Mouse (Mus musculus) midbrain, embryonic 10.5 days (tissue): ENCODE measurements at regions not wholly inside any gene's neighbourhood (a gene's known extent, or its start where the extent isn't known, plus 50 kb on each side); places are given as distances from the start of the nearest gene placed in this dataset.

Source experiments
- DNase-seq: peaks from one replicate; pipeline ENCODE4 v3.0.0-alpha.2; 2017; ENCODE audit warnings: low spot score
- H3K27ac ChIP-seq: fragments of 300-500 bp; sonication (generic); replicated peaks from 2 replicates; pipeline ENCODE4 v1.5.1; 2016; ENCODE audit warnings: mild to moderate bottlenecking
- H3K27me3 ChIP-seq: fragments of 300-500 bp; sonication (generic); 2 replicates; pipeline ENCODE4 v1.6.1; 2016; ENCODE audit warnings: low read depth, mild to moderate bottlenecking; ENCODE audit not compliant: poor library complexity, severe bottlenecking
- H3K36me3 ChIP-seq: fragments of 300-500 bp; sonication (generic); 2 replicates; pipeline ENCODE4 v1.6.1; 2016; ENCODE audit warnings: mild to moderate bottlenecking, moderate library complexity
- H3K4me1 ChIP-seq: fragments of 300-500 bp; sonication (generic); 2 replicates; pipeline ENCODE4 v1.6.1; 2016
- H3K4me3 ChIP-seq: fragments of 300-500 bp; sonication (generic); 2 replicates; pipeline ENCODE4 v1.5.1; 2016; ENCODE audit warnings: mild to moderate bottlenecking, moderate library complexity
- H3K9me3 ChIP-seq: fragments of 300-500 bp; sonication (generic); replicated peaks from 2 replicates; pipeline ENCODE4 v1.6.1; 2016; ENCODE audit warnings: mild to moderate bottlenecking
- WGBS: fragments of 180-500 bp; shearing (Covaris S2); methylation state at CpG from one replicate; pipeline ENCODE4 v1.1.7; 2016; 5-methylcytosine and 5-hydroxymethylcytosine counted together

GRCm38 (mm10) chr3:123754011-123754610, 63.5 kb upstream of the Ndst3 start:
- no peaks in the 10 kb centered on the region for H3K36me3 ChIP-seq
- H3K4me1 ChIP-seq = no peaks in the 10 kb centered on the region
- H3K4me3 ChIP-seq = no peak overlapping the region
- H3K27ac ChIP-seq = no peak overlapping the region
- DNase-seq = no peak
- H3K9me3 ChIP-seq = no peaks in the 10 kb centered on the region
- H3K27me3 ChIP-seq = no peaks in the 10 kb centered on the region
- 81% methylated on average over 7 of the region's 7 CpGs for WGBS

- no peak for DNase-seq
- H3K36me3 ChIP-seq = no peaks in the 10 kb centered on the region
- no peaks in the 10 kb centered on the region for H3K27me3 ChIP-seq
- no peaks in the 10 kb centered on the region for H3K4me1 ChIP-seq
- H3K27ac ChIP-seq = no peak overlapping the region
- H3K4me3 ChIP-seq = no peak overlapping the region
- 88% methylated on average over 1 of the region's 1 CpGs for WGBS
- no peaks in the 10 kb centered on the region for H3K9me3 ChIP-seq
Observed at GRCm38 (mm10) chr3:123754927-123755326, 64.3 kb upstream of the Ndst3 start.

DNA sequence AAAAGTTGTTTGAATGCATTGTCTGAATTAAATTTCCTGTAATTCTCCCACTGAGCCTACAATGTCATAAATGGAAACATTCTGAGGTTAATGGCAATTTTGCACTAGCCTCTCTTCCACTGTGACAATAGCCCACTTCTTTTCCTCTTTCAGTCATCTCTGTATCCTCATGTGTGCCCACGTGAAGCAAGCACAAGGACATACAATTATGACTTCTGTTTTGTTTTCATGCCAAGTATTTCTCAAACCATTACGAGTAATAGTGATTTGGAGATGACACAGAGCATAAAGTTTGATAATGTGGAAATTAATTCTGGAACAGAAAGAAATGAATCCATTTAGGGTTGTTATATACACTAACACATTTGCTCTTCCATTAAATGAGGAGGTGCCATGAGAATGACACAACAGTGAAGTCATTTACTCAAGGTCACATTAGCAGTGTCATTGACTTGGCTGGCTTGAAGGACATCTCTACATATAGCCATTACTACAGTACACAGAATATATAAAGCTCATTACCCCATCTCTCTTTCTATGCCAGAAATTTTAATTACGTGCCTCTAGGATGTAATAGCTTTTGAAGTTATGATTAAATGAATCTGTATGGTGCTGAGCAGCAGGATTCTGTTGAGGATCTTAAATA, 75.4 kb upstream of the Ndst3 start:
- H3K4me1 ChIP-seq = no peaks in the 10 kb centered on the region
- H3K4me3 ChIP-seq = no peak overlapping the region
- H3K27me3 ChIP-seq = no peaks in the 10 kb centered on the region
- 88% methylated on average over 3 of the region's 3 CpGs for WGBS
- no peak for DNase-seq
- H3K36me3 ChIP-seq = no peaks in the 10 kb centered on the region
- no peak overlapping the region for H3K27ac ChIP-seq
- H3K9me3 ChIP-seq = no peaks in the 10 kb centered on the region

GRCm38 (mm10) chr3:123766557-123766913, 75.9 kb upstream of the Ndst3 start:
- no peak overlapping the region for H3K4me3 ChIP-seq
- no peaks in the 10 kb centered on the region for H3K9me3 ChIP-seq
- 78% methylated on average over 6 of the region's 6 CpGs for WGBS
- DNase-seq = no peak
- H3K27me3 ChIP-seq = no peaks in the 10 kb centered on the region
- H3K36me3 ChIP-seq = no peaks in the 10 kb centered on the region
- H3K27ac ChIP-seq = no peak overlapping the region
- no peaks in the 10 kb centered on the region for H3K4me1 ChIP-seq

DNA sequence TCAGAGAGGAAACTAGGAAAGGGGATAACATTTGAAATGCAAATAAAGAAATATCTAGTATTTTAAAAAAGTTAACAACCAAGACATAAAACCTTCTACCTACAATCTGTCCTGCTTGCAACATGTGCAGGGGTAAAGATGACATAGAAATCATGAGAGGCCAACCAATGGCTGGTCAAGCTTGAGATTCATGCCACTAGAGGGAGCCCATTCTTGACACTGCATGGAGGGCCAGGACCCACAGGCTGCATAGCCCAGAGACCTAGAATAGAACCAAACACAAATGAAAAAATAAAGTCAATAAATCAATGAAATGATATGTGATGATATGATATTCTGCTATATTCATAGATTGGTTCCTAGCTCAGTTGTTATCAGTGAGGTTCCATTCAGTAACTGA, 89.9 kb upstream of the Ndst3 start:
- Histone ChIP-seq H3K27ac (no peak overlapping the region), H3K9me3 (no peaks in the 10 kb centered on the region), H3K27me3 (no peaks in the 10 kb centered on the region), H3K4me3 (no peak overlapping the region), H3K36me3 (no peaks in the 10 kb centered on the region), H3K4me1 (no peaks in the 10 kb centered on the region)
- DNase-seq = no peak

DNA sequence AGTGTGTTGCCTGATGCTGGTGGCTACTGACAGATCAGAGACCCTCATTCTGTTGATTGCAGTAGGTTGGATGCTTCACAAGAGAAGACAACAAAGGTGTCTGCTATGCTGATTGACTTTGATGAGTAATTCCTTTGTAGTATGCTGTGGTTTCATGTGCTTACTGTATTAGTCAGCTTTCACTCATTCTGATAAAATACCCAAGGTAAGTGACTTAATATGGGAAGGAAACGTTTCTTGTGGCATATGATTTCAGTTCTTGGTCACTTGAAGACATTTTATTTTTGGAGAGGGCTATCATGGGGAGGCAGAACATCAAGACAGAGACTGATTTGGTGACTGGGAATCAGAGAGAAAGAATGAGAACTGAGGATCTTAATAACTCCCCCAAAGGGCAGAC, 90.9 kb upstream of the Ndst3 start:
- H3K27ac ChIP-seq = no peak overlapping the region
- DNase-seq = no peak
- no peak overlapping the region for H3K4me3 ChIP-seq
- 77% methylated on average over 1 of the region's 1 CpGs for WGBS
- H3K9me3 ChIP-seq = no peaks in the 10 kb centered on the region
- H3K36me3 ChIP-seq = no peaks in the 10 kb centered on the region
- no peaks in the 10 kb centered on the region for H3K4me1 ChIP-seq
- no peaks in the 10 kb centered on the region for H3K27me3 ChIP-seq

GRCm38 (mm10) chr3:123784127-123784526, 93.5 kb upstream of the Ndst3 start:
- H3K27me3 ChIP-seq = no peaks in the 10 kb centered on the region
- H3K9me3 ChIP-seq = no peaks in the 10 kb centered on the region
- no peak overlapping the region for H3K27ac ChIP-seq
- DNase-seq = no peak
- WGBS = 92% methylated on average over 1 of the region's 1 CpGs
- H3K4me3 ChIP-seq = no peak overlapping the region
- H3K4me1 ChIP-seq = no peaks in the 10 kb centered on the region
- no peaks in the 10 kb centered on the region for H3K36me3 ChIP-seq

DNA sequence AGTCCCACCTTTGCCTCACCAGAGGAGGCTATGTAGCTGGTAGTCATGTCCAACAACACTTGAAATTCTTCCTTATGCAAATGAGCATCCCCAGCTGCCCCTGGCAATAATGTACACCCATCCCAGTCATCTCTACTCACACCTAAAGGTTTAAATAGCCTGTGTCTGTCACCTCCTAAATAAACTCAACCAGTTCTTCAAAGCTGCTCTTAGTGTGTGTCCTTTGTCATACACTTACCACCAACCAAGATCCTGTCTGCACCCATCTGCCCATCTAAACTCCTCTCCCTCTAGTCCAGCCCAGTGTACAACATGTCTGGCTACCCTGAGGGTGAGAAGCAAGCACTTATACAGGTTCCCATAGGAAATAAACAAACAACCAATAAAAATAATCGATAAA, 103.4 kb upstream of the Ndst3 start:
- H3K27me3 ChIP-seq = no peaks in the 10 kb centered on the region
- H3K4me3 ChIP-seq = no peak overlapping the region
- H3K4me1 ChIP-seq = no peaks in the 10 kb centered on the region
- WGBS = 88% methylated on average over 1 of the region's 1 CpGs
- no peaks in the 10 kb centered on the region for H3K9me3 ChIP-seq
- no peak overlapping the region for H3K27ac ChIP-seq
- no peaks in the 10 kb centered on the region for H3K36me3 ChIP-seq
- no peak for DNase-seq

- Histone ChIP-seq H3K9me3 (no peaks in the 10 kb centered on the region), H3K36me3 (no peaks in the 10 kb centered on the region), H3K27ac (no peak overlapping the region), H3K4me1 (peaks cover 15% of the 10 kb centered on the region), H3K27me3 (no peaks in the 10 kb centered on the region), H3K4me3 (no peak overlapping the region)
- no peak for DNase-seq
- 87% methylated on average over 3 of the region's 3 CpGs for WGBS
Observed at GRCm38 (mm10) chr3:123805338-123805737, 114.7 kb upstream of the Ndst3 start.

- DNase-seq = no peak
- Histone ChIP-seq H3K4me3 (no peak overlapping the region), H3K27ac (no peak overlapping the region), H3K27me3 (no peaks in the 10 kb centered on the region), H3K4me1 (peaks cover 23% of the 10 kb centered on the region), H3K36me3 (no peaks in the 10 kb centered on the region), H3K9me3 (no peaks in the 10 kb centered on the region)
- 87% methylated on average over 1 of the region's 1 CpGs for WGBS
Observed at GRCm38 (mm10) chr3:123806050-123806449, 115.4 kb upstream of the Ndst3 start.

- DNase-seq = no peak
- H3K4me3 ChIP-seq = no peak overlapping the region
- H3K27me3 ChIP-seq = no peaks in the 10 kb centered on the region
- peaks cover 28% of the 10 kb centered on the region for H3K4me1 ChIP-seq
- H3K36me3 ChIP-seq = no peaks in the 10 kb centered on the region
- H3K9me3 ChIP-seq = no peaks in the 10 kb centered on the region
- no peak overlapping the region for H3K27ac ChIP-seq
- WGBS = 93% methylated on average over 1 of the region's 1 CpGs
Observed at GRCm38 (mm10) chr3:123806546-123806945, 115.9 kb upstream of the Ndst3 start.

DNA sequence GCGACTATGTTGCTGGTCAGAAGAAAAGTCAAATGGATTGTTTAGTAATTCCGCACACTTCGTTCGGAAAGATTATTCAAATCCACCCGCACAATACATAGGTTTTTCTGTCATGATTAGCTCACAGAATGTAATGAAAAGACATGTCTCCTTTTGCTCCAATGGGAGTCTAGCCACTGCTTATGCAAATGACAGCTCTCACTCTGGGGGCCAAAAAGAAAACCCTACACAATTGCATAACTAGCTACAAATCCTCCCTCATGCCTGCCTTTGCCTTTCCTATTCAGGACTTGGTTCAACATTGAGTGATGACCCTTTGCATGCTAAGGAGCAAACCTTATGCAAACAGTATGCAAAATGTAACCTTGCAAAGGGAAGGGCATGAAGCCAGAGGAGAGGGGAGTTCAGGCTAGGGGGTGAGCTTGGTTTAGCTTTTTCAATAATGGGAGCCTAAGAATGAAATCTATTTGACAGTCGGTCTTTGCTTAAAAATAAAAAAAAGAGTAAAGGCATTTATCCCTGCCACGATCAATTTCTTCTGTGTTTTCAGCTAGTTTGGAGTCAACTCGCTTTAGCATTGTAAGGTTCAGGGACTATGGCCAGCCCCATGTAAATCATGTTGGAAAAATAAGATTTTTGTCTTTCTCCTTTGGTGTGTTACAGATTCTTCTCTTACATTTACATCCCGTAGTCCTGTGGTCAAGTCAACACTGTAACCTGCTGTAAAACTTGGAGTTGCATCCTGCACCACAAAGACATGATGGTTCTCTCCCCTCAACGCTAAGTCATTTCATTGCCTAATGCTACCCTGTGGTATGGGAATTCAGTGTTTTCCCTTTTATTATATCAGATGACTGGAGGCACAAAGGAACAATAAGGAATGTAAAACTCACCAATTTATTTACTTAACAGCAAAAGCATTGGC, 119.6 kb upstream of the Ndst3 start:
- WGBS = 72% methylated on average over 10 of the region's 10 CpGs
- Histone ChIP-seq H3K4me3 (no peak overlapping the region), H3K9me3 (no peaks in the 10 kb centered on the region), H3K36me3 (no peaks in the 10 kb centered on the region), H3K27me3 (no peaks in the 10 kb centered on the region), H3K4me1 (peaks cover 36% of the 10 kb centered on the region), H3K27ac (peak overlapping the region; percentile 80)
- DNase-seq = no peak

DNA sequence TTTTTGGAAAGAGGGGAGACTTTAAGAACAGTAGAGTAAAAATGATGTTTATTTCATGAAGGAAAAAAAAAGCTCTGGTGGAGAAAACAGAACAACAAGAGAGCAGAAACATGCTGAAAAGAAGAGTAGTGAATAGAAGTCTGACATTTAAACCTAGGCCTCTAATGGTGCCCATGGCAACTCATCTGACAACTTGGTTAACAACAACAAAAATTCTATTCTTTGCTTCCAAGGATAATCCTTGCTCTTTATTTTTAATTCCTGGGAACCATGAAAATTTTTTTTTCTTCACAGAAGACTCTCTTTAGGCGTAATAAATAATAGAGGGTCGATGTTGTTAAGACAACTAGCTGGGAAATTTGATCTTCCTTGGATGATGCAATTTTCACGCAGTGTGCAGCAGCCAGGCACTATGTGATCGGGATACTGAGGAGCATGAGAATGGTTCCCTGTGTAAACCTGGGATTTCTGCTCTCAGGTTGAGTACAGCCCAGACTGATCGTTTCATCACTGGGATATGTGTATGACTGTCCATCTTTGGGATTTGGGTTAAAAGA, 120.4 kb upstream of the Ndst3 start:
- H3K4me1 ChIP-seq = peaks cover 36% of the 10 kb centered on the region
- H3K27ac ChIP-seq = peak overlapping the region; percentile 80
- H3K4me3 ChIP-seq = no peak overlapping the region
- H3K9me3 ChIP-seq = no peaks in the 10 kb centered on the region
- no peaks in the 10 kb centered on the region for H3K36me3 ChIP-seq
- no peak for DNase-seq
- 46% methylated on average over 5 of the region's 5 CpGs for WGBS
- no peaks in the 10 kb centered on the region for H3K27me3 ChIP-seq
